Mouse (Mus musculus): ENCODE results near the gene Micu1. TPM values are rescaled to one million over a fixed set of nuclear protein-coding genes. Genes with fewer than 3 reads are reported as not detected.

Gene Micu1
- polyA plus RNA-seq, 1 experiment from 2014 or later, result 72.3 TPM

DNA sequence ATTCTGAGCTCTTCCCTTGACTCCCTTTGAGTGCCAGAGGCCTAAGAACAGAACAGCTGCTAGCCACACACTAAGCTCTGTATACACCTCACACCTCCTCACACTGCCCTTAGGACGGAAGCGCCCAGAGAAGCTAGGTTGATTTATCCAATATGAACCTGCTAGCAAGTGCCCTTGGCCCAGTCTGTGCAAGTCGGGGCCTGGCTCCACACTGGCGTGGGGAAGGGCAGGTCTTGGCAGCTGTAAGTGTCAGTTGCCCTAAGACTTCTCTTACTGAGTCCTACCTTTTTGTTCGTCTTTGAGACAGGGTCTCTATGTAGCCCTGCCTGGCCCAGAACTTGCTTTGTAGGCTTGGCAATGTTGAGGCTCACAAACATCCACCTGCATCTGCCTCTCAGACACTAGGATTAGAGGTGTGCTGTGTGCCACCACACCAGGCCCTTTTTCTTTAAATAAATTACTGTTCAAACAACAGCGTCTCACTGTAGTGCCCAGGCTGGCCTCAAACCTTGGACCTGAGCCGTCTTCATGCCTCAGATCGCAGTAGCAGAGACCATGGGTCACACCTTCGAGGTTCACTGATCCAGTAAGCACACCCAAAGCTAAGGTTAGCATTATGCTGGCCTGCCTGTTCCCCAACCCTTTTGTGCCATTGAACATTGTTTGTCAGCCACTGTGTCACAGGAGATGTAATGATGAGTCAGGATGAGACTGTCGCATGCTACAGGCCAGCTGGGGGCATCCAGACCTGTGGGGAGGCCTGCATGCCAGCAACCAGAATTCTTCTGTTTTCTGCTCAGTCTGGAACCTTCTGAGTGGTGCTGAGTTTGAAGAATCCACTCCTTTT is 182.3 kb downstream of the Micu1 start:
- no peak overlapping the region for H3K9ac ChIP-seq

DNA sequence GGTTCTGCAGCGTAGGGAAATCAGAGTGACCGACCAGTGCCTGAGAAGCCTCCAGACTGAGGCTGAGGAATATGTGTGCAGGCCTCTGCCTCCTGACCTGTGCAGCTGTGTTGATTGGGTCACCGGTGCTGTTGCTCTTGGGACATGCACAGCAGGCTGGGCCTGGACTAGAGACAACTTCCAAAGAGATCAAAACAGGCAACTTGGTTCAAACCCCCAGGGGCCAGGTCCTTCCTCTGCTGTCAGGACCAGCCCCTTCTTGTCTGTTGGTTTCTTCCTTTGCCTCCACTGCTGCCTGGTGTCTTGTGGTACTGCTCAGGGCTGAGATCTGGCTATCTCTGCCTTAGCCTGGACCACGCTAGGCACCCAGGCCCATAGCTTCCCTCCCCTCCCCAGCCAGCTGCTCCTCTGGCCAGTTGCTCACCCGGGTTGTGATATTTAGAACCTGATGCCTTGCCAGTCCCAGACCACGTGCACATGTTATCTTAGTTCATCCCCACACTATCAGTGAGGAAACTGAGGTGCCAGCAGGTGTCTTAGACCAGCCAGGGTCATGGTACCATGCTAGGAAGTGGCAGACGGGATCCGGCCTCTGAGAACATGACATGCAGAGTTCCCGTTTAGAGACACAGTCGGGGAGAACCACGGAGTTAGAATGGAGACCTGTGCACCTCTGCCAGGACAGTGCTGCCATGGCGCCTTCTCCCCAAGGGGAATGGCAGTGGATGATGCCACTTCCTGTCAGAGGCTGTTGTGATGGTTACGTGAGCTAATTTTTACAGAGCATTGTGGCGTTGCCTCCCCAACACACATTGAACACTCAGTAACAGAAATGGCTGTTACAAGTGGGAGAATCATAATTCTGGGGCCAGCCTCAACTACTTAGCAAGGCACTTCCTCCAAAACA is 183.2 kb downstream of the Micu1 start:
- H3K9me3 ChIP-seq, result no peaks in the 10 kb centered on the region
- no peak overlapping the region for H3K9ac ChIP-seq
- ATAC-seq (ENCODE audit: low FRiP score), result no peak
- WGBS, result 89% methylated on average over 14 of the region's 14 CpGs
- H3K27ac ChIP-seq, result no peak overlapping the region
- no peak overlapping the region for H3K4me3 ChIP-seq (replicated peaks)
- peaks cover 25% of the 10 kb centered on the region for H3K36me3 ChIP-seq (replicated peaks)
- no peak overlapping the region for H3K4me2 ChIP-seq
- H3K4me1 ChIP-seq, result peaks cover 13% of the 10 kb centered on the region
- H3K27me3 ChIP-seq, result no peaks in the 10 kb centered on the region

More for the DNA sequence above, 182.3 kb downstream of the Micu1 start:
- no peak for ATAC-seq (ENCODE audit: low FRiP score)
- Histone ChIP-seq H3K9me3 (no peaks in the 10 kb centered on the region), H3K4me1 (peaks cover 12% of the 10 kb centered on the region), H3K36me3 (replicated peaks) (peaks cover 18% of the 10 kb centered on the region), H3K27me3 (no peaks in the 10 kb centered on the region), H3K4me3 (replicated peaks) (no peak overlapping the region), H3K27ac (no peak overlapping the region), H3K4me2 (no peak overlapping the region)
- WGBS, result 86% methylated on average over 10 of the region's 10 CpGs

DNA sequence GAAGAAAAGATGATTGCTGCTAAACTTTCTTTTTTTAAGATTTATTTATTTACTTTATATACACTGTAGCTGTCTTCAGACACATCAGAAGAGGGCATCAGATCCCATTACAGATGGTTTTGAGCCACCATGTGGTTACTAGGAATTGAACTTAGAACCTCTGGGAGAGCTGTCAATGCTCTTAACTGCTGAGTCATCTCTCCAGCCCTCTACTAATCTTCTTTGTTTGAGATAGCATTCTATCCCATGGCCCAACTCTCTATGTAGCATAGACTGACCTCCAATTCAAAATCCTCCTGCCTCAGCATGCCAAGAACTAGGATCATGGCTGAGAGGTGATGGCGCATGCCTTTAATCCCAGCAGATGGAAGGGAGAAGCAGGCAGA is 183.8 kb downstream of the Micu1 start:
- Histone ChIP-seq H3K36me3 (replicated peaks) (peaks cover 31% of the 10 kb centered on the region), H3K9me3 (no peaks in the 10 kb centered on the region), H3K9ac (no peak overlapping the region), H3K4me3 (replicated peaks) (no peak overlapping the region), H3K4me2 (no peak overlapping the region), H3K27ac (no peak overlapping the region), H3K27me3 (no peaks in the 10 kb centered on the region), H3K4me1 (peaks cover 7% of the 10 kb centered on the region)
- 100% methylated on average over 1 of the region's 1 CpGs for WGBS
- no peak for ATAC-seq (ENCODE audit: low FRiP score)

DNA sequence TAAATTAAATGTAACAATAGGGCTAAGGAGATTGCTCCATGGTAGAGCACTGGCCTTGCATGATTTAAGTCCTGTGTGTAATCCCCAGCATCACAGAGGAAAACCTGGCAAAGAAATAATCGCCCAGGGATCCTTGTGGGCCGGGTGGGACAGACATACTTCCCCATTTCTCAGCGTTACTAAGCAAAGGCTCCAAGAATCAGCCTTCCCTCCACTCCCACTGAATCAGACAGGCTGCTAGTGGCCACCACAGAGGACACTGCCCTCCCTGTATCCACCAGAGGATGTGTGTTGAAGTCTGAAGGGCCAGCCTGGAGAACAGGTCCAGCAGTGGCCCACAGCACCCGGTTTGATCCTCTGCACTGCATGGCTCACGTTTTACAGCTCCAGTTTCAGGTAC is 185.2 kb downstream of the Micu1 start:
- WGBS, result 91% methylated on average over 5 of the region's 5 CpGs
- Histone ChIP-seq H3K27ac (no peak overlapping the region), H3K9me3 (no peaks in the 10 kb centered on the region), H3K4me2 (no peak overlapping the region), H3K27me3 (no peaks in the 10 kb centered on the region), H3K36me3 (replicated peaks) (peaks cover 43% of the 10 kb centered on the region), H3K4me3 (replicated peaks) (no peak overlapping the region), H3K9ac (no peak overlapping the region), H3K4me1 (0 out of 2 replicates have a peak, but pooled peaks cover 4% of the 10 kb centered on the region)
- ATAC-seq (ENCODE audit: low FRiP score), result no peak

DNA sequence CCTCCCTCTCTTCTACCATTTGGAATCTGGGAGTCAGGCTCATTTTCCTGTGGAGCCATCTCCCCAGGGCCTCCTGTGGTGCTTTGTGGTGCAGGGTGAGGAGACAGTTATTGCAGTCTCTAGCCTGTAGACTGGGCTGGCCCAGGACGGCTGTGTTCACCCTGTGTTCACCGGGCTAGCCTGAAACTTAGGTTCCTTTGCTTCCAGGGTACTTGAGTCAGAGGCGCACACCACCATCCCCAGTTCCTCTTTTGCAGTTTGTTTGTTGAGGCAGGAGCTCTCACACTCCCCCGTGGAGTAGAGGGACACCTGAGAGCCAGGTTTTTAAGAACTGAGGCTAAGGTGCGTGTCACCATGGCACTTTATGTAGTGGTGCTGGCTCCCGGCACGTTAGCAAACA is 187.1 kb downstream of the Micu1 start:
- H3K4me3 ChIP-seq (replicated peaks), result no peak overlapping the region
- peaks cover 47% of the 10 kb centered on the region for H3K36me3 ChIP-seq (replicated peaks)
- no peak for ATAC-seq (ENCODE audit: low FRiP score)
- 91% methylated on average over 7 of the region's 7 CpGs for WGBS
- H3K9ac ChIP-seq, result no peak overlapping the region
- no peaks in the 10 kb centered on the region for H3K27me3 ChIP-seq
- H3K27ac ChIP-seq, result no peak overlapping the region
- no peak overlapping the region for H3K4me2 ChIP-seq
- peaks cover 13% of the 10 kb centered on the region; the same call in 1 of the 2 replicates for H3K4me1 ChIP-seq
- H3K9me3 ChIP-seq, result no peaks in the 10 kb centered on the region

DNA sequence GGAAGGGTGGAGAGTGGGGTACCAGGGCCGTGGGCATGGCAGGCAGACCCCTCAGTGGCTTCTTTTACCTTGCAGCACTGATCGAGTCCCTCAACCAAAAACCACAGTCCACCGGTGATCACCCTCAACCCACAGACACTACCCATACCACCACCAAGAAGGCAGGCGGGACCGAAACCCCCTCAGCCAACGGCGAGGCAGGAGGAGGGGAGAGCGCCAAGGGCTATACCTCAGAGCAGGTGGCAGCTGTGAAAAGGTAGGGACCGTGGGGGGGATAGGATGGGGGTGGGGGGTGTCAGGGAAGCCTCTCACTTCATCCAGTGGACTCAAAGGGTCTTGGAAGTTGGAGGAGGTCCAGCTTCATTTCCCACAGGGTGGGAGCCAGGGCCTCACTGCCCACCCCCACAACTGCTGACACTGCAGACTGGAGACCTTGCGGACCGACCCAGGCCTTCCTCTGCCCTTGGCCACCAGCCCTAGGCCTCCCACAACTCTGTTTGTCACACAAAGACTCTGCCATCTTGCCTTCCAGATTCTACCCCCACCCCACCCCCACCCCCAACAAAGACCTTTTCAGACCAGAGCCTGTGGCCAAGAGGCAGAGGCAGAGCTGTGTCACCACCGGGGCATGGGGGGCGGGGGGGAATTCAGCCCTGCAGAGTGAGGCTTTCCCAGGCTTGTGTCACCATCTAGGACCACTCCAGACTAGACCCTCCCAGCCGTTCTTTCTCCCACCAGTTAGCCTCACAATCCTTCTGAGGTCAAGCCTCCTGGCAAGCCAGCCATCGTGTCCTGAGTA is 187.9 kb downstream of the Micu1 start:
- Histone ChIP-seq H3K27me3 (no peaks in the 10 kb centered on the region), H3K9me3 (no peaks in the 10 kb centered on the region), H3K4me1 (peaks cover 17% of the 10 kb centered on the region; the same call in 1 of the 2 replicates), H3K36me3 (replicated peaks) (peaks cover 45% of the 10 kb centered on the region), H3K4me2 (no peak overlapping the region), H3K27ac (no peak overlapping the region), H3K4me3 (replicated peaks) (no peak overlapping the region), H3K9ac (no peak overlapping the region)
- 87% methylated on average over 15 of the region's 15 CpGs for WGBS
- no peak for ATAC-seq (ENCODE audit: low FRiP score)

DNA sequence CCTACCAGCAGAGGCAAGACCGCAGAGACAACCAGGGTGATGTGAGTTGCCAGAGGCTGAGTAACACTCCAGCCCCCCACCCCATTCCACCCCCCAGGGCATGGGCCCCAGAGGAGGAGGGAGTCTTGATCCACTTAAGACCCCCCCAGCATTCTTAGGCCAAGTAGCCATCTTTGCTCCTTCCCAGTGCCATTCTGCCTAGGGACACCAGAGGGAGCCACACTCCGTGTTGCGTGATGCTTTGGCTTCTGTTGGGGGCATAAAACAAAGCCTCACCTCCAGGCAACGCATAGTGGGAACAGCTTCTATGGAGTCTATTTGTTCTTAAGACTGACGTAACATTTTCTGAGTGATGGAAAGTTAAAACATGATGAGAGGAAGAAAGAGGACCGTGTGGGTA is 190.7 kb downstream of the Micu1 start:
- H3K27me3 ChIP-seq, result no peaks in the 10 kb centered on the region
- no peak overlapping the region for H3K4me3 ChIP-seq (replicated peaks)
- peak; percentile 18; the same call in 1 of the 2 replicates for ATAC-seq (ENCODE audit: low FRiP score)
- H3K27ac ChIP-seq, result 0 out of 2 replicates have a peak overlapping the region, but pooled peaks have one; percentile 36
- H3K4me1 ChIP-seq, result peaks cover 40% of the 10 kb centered on the region
- WGBS, result 35% methylated on average over 6 of the region's 6 CpGs
- no peak overlapping the region for H3K4me2 ChIP-seq
- H3K9ac ChIP-seq, result no peak overlapping the region
- H3K9me3 ChIP-seq, result no peaks in the 10 kb centered on the region
- peaks cover 56% of the 10 kb centered on the region for H3K36me3 ChIP-seq (replicated peaks)

DNA sequence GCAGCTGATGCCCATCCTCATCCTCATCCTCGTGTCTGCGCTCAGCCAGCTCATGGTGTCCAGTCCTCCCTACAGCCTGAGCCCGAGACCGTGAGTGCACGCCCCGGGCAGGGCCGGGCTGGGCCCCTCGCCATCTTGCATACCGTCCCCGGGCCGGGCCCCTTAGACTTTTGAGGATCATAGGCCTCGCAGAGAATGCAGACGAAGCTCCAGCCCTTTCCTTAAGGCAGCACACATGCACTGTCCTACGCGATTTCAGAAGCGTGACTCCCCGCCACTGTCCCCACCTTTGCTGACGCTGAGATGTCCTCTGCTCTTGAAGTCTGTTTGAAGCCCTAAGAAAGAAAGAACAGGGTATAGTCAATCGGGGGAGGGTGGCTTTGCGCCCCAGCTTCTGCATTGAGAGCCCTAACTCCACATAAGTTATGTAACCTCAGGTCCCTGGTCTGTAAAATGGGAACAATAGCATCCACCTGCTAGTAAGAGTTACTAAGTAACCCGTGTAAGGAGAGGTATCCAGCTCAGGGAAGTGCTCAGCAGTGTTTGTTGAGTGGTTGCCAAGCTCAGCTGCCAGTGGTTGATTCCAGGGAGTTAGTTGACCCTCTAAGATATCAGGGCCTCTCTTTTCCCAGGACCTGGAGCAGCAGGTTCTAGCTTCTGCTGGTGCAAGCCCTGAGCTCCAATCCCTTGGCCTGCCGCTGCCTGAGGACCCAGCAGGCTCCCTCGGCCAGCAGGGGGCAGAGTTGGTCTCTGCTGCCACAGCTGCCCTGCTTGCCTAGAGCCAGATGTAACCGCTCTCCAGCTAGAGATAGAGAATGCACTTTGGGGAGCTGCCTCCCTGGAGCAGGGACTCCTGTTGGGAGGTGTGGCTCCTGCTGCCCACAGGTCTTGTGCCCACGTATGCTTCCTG is 192.2 kb downstream of the Micu1 start:
- Histone ChIP-seq H3K27ac (peak overlapping the region; percentile 46), H3K27me3 (no peaks in the 10 kb centered on the region), H3K4me3 (replicated peaks) (no peak overlapping the region), H3K36me3 (replicated peaks) (peaks cover 56% of the 10 kb centered on the region), H3K4me1 (peaks cover 55% of the 10 kb centered on the region), H3K9ac (no peak overlapping the region), H3K9me3 (no peaks in the 10 kb centered on the region), H3K4me2 (no peak overlapping the region)
- 80% methylated on average over 25 of the region's 25 CpGs for WGBS
- ATAC-seq (ENCODE audit: low FRiP score), result no peak

DNA sequence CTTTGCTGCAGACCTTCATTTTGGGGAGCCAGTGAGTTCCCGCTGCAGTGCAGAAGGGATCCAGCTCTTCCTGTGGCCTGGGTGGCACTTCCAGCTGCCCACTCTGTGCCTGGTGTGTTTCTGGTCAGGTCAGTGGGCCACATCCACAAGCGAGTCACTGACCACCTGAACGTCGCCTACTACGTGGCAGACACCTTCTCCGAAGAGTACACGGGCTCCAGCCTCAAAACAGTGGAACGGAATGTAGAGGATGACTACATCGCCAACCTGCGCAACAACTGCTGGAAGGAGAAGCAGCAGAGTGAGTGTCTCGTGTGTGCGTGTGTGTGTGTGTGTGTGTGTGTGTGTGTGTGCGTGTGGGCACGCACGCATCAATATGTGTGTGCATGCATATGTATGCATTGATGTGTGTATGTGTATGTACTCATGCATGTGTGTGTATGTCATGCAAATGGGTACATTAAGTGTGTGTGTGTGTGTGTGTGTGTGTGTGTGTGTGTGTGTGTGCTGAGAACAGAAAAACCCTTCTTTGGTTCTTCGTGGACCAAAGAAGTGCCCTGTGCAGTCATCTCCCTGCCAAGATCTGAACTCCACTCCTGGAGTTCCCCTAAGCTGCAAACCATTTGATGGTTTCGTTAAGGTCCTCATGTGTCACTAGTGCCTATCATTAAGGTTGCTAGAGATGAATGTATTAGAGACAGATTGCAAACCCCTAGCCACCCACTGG is 193.3 kb downstream of the Micu1 start:
- ATAC-seq (ENCODE audit: low FRiP score), result no peak
- H3K9ac ChIP-seq, result no peak overlapping the region
- no peak overlapping the region for H3K4me3 ChIP-seq (replicated peaks)
- no peak overlapping the region for H3K4me2 ChIP-seq
- peaks cover 62% of the 10 kb centered on the region for H3K4me1 ChIP-seq
- peaks cover 47% of the 10 kb centered on the region for H3K36me3 ChIP-seq (replicated peaks)
- no peaks in the 10 kb centered on the region for H3K27me3 ChIP-seq
- peak overlapping the region; percentile 100 for H3K27ac ChIP-seq
- 96% methylated on average over 17 of the region's 17 CpGs for WGBS
- H3K9me3 ChIP-seq, result no peaks in the 10 kb centered on the region

DNA sequence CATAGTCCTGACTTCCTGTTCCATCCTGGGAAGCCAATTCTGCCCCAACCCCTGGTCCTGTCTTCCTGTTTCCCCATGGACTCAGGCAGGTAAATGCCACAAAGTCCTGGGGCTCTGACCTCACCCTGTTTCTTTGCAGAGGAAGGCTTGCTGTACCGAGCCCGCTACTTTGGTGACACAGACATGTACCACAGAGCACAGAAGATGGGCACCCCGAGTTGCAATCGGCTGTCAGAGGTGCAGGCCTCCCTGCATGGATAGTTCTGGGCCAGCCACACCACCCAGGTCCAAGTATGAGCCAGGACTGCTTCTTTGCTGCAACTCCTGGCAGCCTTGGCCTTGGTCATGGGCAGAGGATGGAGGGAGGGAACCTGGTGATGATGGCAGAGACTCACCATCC is 193.9 kb downstream of the Micu1 start:
- WGBS, result 97% methylated on average over 4 of the region's 4 CpGs
- peaks cover 68% of the 10 kb centered on the region for H3K4me1 ChIP-seq
- no peaks in the 10 kb centered on the region for H3K27me3 ChIP-seq
- no peak overlapping the region for H3K4me2 ChIP-seq
- peak overlapping the region; percentile 100 for H3K27ac ChIP-seq
- H3K4me3 ChIP-seq (replicated peaks), result no peak overlapping the region
- H3K36me3 ChIP-seq (replicated peaks), result peaks cover 42% of the 10 kb centered on the region
- H3K9me3 ChIP-seq, result no peaks in the 10 kb centered on the region
- H3K9ac ChIP-seq, result no peak overlapping the region
- no peak for ATAC-seq (ENCODE audit: low FRiP score)
